Mouse (Mus musculus): Measurements from ENCODE around the gene Slc7a15.
A peak's percentile ranks its signal among the peaks of the same experiment; 100 is the strongest.
"Not testable (repeated sequence)": the region's sequence is repeated elsewhere in the genome, so short reads cannot be mapped to it uniquely, and the experiment has no call there.

Gene Slc7a15

GRCm38 (mm10) chr12:8559876-8560275 is 39.0 kb downstream of the Slc7a15 start:
- not testable (repeated sequence) for DNase-seq (ENCODE audit: low spot score in 2 of 2)

GRCm38 (mm10) chr12:8556189-8556588 is 42.7 kb downstream of the Slc7a15 start:
- no peak for DNase-seq (ENCODE audit: low spot score in 2 of 2)

DNA sequence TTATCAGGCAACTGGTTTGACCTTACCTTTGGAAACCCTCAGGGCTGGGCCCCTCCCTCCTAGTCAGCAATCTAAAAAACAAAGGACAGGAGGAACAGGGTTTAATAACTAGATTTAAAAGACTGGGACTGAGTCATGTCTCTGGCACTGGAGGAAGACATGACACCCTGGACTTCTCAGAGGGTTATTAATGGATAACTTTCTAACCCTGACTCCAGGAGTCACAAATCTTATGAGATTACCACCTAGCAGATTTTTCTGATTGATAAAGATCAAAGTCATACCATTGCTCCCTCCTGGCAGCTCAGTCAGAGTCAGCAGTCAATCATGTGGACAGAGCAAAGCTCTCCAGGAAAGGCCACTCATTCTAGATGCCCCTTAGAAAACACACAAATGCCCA is 43.4 kb downstream of the Slc7a15 start:
- no peak for DNase-seq (ENCODE audit: low spot score in 2 of 2)

GRCm38 (mm10) chr12:8547357-8547756 is 51.5 kb downstream of the Slc7a15 start:
- peak; percentile 60 to 66 for DNase-seq (ENCODE audit: low spot score in 2 of 2)

DNA sequence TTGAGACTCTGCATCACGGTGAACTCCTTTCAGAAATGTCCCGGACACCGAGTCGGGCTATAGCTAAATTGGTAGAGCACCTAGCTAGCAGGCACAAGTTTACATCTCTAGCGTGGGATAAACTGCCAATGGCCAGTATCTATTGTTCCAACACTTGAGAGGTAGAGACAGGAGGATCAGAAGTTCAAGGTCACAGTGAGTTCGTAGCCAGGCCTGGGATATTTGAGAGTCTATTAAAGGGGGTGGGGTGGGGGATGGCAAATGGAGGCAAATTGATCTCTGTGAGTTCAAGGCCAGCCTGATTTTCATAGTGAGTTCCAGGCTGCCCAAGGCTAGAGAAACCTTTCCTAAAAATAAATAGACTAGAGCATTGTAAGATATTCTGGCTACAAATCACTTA is 52.1 kb downstream of the Slc7a15 start:
- DNase-seq (ENCODE audit: low spot score in 2 of 2) = no peak

- no peak for DNase-seq (ENCODE audit: low spot score in 2 of 2)
Observed at GRCm38 (mm10) chr12:8545066-8545610, 53.7 kb downstream of the Slc7a15 start.

DNA sequence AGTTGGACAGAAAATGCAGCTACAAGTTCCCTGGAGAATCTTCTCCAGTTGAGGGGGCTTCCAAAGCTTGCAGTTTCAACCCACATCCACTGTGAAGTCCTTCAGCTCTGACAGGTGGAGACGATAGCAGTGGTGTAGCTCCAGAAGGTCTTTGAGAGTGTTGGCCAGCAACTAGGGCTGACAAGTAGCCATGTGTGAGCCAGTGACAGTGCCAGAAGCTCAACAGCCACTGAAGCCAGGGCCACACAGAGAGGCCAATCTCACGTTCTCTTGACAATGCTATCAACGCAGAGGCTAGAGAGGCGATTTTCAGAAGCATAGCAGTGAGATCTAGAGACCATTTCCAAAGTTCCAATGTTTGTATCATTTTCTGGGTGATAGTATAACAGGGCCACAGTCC is 56.5 kb downstream of the Slc7a15 start:
- DNase-seq (ENCODE audit: low spot score in 2 of 2) = no peak

DNA sequence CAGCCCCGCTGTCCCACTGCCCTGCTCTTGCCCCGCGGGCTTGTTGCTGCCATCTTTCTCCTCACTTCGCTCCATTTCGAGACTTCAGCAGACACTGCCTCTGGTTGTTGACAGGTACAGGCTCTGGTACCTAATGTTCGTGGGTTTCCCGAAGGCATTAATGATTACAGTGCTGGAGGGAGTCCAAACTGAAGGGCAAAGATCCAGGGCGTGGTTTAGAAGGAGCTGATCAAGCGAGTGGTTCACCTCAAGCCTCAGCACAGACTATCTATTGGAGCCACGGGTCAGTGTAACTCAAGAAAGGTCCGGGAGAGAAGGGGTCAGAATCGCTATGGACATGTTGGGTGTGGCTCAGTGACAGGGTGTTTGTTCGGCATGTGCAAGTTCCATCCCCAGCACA is 59.4 kb downstream of the Slc7a15 start:
- DNase-seq (ENCODE audit: low spot score in 2 of 2) = no peak

DNA sequence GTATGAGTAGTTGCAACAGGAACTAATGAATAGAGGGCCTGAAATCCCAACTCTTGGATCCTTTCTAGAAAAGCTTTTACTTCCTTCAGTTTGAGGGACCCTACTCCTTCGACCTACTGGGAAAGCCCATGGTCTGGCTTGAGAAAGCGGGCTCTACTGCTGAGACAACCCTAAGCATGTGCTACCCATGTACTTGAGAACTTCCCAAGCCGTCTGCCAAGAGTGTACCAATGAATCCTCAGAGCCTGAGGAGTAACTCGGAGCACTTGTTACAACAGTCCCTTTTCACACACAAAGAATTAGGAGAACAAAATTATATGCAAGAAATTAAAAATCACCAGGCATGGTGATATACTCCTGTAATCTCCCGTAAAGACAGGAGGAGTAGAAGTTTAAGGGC is 61.6 kb downstream of the Slc7a15 start:
- no peak for DNase-seq (ENCODE audit: low spot score in 2 of 2)

DNA sequence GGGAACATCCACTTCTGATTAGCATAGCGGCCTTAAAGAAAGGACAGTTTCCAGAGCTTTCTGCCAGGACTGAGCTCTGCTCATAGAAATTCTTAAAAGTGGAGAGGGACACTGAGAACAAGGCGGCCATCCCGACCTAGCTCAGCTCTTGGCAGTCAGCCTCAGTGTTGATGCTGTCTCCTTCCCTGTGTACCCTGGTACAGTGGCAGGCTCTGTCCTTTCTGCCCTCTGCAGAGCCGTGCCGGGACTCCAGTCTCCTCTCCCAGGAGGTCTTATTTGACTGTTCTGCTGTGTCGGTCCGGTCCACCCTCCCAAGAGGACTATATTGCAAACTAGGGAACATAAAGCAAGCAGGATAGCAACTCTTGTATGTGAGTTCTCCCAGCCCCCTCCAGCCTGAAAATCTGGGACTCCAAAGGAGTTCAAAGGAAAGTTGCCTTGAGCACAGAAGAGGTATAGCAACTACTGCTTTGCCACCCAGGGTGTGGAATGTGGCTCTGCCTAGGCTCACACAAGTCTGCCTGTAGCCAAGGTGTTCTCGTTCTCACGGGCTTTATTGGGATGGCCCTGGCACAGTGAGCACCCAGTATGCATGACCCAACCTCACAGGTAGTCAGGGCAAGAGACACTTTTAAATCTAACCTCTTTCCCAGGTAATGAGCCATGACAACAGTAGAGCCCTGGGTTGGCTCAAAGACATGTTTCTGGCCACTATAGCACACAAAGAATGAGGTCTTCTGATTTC is 62.5 kb downstream of the Slc7a15 start:
- no peak for DNase-seq (ENCODE audit: low spot score in 2 of 2)

GRCm38 (mm10) chr12:8535596-8535995 is 63.3 kb downstream of the Slc7a15 start:
- DNase-seq (ENCODE audit: low spot score in 2 of 2) = no peak

- DNase-seq (ENCODE audit: low spot score in 2 of 2) = no peak
Observed at GRCm38 (mm10) chr12:8534915-8535314, 64.0 kb downstream of the Slc7a15 start.

GRCm38 (mm10) chr12:8527770-8528169 is 71.1 kb downstream of the Slc7a15 start:
- no peak for DNase-seq (ENCODE audit: low spot score in 2 of 2)

GRCm38 (mm10) chr12:8527175-8527574 is 71.7 kb downstream of the Slc7a15 start:
- DNase-seq (ENCODE audit: low spot score in 2 of 2) = no peak

- DNase-seq (ENCODE audit: low spot score in 2 of 2) = no peak
Observed at GRCm38 (mm10) chr12:8524062-8524461, 74.8 kb downstream of the Slc7a15 start.

DNA sequence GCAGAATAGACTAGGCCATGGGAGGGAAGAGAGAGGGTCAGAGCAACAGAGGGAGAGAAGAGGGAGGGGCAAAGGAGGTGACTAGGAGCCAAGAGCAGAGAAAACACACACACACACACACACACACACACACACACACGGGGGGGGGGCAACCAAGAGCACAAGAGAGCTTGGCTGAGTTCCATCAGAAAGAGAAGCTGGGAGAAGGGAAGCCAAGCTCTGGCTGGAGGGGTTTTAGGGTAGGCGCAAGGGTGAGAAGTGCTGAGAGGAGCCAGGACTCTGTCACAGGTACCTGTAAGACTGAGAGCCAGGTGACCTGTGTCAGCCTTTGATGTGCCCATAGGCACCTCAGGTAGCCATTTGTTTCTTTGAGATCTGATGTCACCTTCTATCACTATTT is 76.2 kb downstream of the Slc7a15 start:
- no peak for DNase-seq (ENCODE audit: low spot score in 2 of 2)

DNA sequence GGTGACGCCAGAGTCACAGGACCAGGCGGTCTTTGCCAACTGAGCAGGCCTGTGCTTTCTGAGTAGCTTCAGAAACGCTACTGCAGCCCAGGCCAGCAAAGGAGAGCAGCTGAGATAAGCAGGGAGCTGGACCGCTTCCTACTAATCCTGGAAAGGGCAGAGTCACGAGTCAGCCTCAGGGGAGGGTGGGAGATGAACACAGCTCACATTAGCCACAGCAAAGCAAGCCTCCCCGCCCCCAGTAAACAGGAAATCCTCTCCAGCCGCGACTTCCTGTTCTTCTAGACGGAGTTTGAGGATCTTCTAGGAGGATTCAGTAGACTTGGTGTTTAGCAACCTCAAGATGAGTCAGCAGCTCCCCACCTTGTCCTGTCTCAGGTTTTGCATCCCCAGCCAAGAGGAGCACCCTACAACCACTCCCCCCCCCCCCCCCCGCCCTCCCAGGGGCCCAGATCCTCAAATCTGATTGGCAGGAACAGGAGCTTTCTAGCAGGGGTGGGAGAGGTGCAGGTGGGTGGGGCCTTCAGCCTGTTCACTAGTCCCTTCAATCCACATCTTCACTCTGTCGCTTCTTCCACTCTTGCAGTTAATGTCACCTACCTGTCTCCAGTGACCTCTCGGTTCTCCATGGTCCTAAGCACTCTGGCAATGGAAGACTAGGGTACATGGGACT is 77.4 kb downstream of the Slc7a15 start:
- DNase-seq (ENCODE audit: low spot score in 2 of 2) = peak; percentile 82 to 85

DNA sequence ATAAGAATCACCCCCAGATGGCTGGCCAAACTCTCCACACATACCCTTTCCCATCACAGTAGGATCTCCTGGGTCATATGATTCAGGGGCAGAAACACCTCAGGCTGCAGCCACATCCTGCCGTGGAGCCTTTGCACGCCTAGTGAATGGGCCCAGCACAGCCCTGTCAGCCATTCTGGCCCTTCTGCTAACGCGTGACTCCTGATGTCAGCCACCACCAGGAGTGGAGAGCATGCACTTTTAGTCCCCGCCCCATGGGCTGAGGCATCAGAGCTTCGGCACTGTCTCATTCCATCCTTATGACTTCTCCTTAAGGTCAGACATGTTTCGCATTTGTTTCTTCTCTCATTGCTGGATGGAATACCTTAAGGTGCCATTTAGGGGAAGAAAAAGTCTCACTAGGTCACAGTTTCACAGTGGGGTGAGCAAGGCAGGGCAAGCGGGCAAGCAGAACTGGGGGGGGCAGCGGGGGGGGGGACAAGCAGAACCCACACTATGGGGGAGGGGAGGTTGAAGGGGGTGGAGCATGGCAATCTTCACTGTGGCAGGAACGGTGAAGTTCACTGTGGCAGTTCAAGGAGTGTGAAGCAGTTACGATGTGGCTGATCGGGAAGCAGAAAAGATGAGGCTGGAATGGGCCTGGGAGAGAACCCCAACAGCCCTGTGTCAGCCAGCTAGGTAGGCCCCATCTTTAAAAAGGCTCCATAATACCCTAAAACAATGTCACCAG is 79.3 kb downstream of the Slc7a15 start:
- DNase-seq (ENCODE audit: low spot score in 2 of 2) = peak; percentile 70 to 79

GRCm38 (mm10) chr12:8511037-8511882 is 87.6 kb downstream of the Slc7a15 start:
- DNase-seq (ENCODE audit: low spot score in 2 of 2) = no peak

GRCm38 (mm10) chr12:8510317-8510988 is 88.4 kb downstream of the Slc7a15 start:
- no peak for DNase-seq (ENCODE audit: low spot score in 2 of 2)

DNA sequence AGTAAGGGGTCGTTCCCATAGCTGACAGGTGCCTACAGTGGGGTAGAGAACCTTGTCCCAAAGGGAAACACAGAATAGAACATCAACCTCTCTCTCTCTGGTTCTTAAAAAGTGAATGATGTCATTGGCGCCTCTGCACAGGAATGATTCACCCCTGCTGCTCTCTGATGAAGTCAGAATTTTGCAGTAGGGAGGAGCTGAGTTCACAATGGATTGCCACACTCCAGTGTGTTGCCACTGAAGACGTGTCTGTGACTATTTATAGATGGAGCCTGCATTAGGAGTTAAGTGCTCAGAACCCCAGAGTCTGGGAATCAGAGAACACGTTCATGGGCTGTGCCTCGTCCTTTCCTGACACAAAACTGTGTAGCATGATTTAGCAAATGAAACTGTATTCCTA is 89.2 kb downstream of the Slc7a15 start:
- no peak for DNase-seq (ENCODE audit: low spot score in 2 of 2)
